Mouse (Mus musculus) 3134 (cell line): ENCODE data around the gene Fancc.

Experiments
- DNase-seq: peaks from one replicate; pipeline ENCODE4 v3.0.0-alpha.2; 2011; ENCODE audit warnings: low spot score; ENCODE audit not compliant: insufficient read length; ENCODE audit errors: extremely low read depth

Gene Fancc

DNA sequence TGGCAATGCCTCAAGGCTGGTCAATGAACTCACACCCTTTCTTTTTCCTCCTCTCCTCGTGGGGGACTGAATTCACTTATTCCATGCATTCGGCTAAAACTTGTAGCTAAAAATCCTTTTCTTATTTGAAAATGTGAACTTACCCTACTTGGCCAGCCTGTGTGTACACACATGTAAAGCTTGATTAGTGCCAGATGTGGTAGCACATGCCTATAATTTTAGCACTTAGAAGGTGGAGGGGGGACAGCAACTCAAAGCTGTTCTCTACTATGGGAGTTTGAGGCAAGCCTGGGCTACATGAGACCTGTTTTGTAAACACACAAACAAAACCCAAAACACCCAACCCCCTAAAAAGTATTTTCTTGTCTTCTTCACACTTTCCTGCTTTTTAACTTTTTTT is 19.5 kb upstream of the Fancc start:
- no peak for DNase-seq

GRCm38 (mm10) chr13:63515542-63515941 is 18.5 kb upstream of the Fancc start:
- no peak for DNase-seq

- DNase-seq: no peak
Observed at GRCm38 (mm10) chr13:63514931-63515360, 17.9 kb upstream of the Fancc start.

GRCm38 (mm10) chr13:63513374-63514098 is 16.5 kb upstream of the Fancc start:
- DNase-seq: no peak

DNA sequence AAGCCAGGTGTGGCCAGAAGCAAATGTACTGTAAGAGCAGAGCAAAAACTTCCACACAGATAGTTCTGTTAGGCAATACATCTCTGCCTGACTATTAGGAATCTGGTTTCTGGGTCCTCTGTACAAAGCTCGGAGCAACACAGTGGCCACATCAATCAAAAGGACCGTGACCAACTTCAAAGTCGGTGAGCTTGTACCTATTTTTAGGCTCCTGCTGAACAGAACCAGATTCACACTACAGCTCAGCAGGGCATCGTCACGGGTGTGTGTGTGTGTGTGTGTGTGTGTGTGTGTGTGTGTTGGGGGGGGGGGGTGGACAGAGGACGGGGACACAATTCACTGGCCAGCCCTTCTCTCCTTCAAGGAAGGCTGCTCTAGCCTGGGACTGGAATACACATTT is 15.3 kb upstream of the Fancc start:
- no peak for DNase-seq

DNA sequence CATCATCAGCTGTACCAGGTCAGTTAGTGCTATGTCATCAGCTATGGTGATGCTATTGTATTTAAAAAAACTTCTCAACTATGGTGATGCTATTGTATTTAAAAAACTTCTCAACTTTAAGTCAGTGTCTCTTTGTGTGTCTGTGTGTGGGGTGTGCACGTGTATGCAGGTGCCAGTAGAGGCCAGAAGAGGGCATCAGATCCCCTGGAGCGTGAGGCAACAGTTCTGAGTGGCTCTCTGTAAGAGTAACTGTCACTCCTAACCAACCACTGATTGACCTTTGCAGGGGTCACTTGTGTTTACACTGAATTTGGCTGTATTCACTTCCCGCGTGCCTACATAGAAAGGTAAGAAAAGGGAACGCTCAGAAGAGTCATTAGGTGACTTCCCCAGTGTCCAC is 10.7 kb upstream of the Fancc start:
- no peak for DNase-seq

DNA sequence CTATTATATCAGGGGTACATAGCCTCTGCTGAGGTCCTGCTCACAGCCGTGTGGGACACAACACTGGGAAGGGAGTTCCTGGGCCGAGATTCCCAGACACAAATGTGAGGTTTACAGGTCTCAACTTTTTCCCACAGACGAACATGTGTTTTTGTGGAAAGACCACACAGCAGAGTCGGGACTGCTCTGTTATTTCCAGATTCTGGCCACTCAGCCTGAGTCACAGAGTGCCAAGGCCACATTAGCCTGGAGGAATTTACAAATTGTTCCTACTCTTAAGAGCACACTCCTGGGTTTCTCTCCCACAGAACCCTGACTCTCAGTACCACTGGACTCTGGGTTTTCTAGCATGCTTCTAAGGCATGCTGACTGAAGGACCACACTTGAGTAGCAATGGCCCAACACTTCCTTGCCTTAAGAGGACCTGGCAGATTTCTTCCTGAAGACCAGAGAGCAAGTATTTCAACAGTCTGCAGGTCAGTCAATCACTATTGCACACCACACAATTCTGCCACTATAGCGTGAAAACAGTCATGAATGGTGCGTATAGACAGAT is 10.0 kb upstream of the Fancc start:
- DNase-seq: no peak

- DNase-seq: no peak
Observed at GRCm38 (mm10) chr13:63506364-63506763, 9.3 kb upstream of the Fancc start.

DNA sequence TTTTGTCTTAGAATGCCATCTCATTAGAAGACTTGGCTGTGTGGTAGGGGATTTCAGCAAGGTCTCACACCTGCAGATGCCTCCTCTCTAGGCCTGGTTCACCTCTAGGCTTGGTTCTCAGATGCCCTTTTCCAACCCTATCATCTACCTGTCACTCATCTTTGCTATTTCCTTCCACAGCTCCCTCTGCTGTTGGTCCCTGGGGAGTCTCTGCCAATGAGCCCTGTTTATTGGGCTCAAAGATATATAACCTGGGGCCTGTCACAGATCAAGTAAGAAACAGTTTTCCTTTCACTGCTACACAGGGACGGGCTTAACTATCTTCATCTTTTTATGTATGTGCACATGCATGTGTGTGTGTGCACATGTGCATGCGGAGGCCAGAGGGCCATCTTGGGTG is 5.3 kb upstream of the Fancc start:
- DNase-seq: no peak

DNA sequence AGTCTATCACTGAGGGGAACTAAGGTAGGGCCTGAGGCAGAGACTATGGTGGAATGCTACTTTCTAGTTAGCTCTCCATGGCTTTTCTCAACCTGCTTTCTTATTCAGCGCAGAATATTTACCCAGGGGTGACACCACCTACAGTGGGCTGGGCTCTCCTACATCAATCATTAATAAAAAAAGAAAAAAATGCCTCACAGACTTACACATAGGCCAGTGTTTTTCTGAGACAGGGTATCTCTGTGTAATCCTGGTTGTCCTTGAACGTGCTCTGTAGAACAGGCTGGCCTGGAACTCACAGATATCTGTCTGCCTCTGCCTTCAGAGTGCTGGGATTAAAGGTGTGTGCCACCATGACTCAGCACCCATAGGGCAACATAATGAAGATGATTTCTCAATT is 2.4 kb upstream of the Fancc start:
- no peak for DNase-seq

- no peak for DNase-seq
Observed at GRCm38 (mm10) chr13:63487707-63488042, 9.4 kb downstream of the Fancc start.

DNA sequence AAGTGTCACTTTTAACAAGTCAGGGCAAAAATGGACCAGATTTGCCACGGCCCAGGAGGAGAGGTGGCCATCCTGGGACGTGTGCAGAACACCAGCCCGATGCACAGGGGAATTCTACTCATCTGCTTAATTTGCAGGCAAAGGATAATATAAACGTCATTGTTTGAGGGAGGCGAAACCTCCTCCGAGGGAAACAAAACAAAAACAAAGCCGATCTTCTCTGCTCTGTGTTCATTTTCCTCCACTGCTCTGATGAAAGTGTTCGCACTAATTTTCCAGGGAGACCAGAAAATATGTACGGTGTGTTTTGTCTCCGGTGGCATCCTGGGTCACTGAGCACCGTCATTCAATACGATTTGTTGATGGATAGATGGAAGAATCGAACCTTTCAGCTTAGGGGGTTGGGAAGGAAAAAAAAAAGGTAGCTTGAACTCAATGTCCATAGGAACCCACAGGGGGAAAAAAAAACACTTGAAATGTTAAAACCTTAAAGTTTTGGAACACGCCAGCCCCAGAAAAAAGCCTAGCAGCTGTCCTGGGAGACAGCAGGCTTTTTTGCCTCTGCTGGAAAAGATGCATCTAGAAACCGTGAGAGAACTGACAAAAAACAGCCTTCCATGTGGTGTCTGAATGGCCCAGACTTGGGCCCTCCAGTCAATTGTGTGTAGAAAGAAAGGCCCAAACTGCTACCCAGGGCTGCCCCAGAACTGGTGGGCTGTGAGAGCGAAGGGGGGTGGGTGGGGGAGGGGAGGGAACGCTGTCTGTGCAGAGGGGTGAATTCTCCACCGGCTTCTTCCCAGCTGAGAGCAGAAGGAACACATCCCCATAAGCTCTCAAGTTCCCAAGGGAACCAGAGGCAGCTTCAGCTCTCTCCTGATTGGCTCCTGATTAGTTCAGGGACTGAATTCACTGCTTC is 10.0 kb downstream of the Fancc start:
- no peak for DNase-seq

GRCm38 (mm10) chr13:63475356-63475755 is 21.7 kb downstream of the Fancc start:
- no peak for DNase-seq

GRCm38 (mm10) chr13:63452898-63453297 is 44.2 kb downstream of the Fancc start:
- DNase-seq: no peak

DNA sequence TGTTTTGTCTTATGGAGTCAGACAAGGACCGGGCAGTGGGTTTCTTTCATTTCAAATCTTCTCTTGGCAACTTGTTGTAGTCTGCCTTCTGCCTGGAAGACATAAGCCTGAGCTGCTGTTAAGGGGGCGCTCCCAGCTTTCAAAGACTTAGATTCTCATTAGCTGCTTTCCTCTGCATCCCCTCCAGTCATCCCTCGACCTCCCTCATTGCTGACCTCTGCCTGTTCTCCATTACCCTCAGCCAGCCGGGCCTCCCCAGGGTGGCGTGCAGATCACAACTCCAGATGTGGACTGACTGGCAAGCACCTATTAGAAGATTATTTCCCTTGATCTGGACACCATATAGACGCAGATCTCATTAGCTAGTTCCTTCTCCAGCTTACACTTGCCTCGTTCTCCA is 45.9 kb downstream of the Fancc start:
- no peak for DNase-seq

GRCm38 (mm10) chr13:63445419-63445818 is 51.7 kb downstream of the Fancc start:
- DNase-seq: no peak

- DNase-seq: peak; percentile 23
Observed at GRCm38 (mm10) chr13:63432759-63433158, 64.3 kb downstream of the Fancc start.

DNA sequence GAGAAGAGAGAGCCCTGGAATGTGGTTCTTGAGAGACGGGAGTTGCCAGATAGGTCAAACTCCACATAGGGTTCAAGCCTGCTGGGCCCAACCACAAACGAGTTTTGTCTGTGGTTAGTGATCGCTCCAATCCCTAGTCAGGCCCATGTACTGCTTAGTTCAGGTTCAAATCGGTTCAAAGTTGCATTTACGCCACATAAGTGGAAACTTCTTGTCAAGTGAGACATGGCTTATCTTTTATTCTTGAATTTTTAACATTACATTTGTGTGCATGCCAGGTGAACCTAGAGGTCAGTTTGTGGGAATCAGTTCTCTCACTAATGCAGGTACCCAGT is 65.3 kb downstream of the Fancc start:
- DNase-seq: no peak

DNA sequence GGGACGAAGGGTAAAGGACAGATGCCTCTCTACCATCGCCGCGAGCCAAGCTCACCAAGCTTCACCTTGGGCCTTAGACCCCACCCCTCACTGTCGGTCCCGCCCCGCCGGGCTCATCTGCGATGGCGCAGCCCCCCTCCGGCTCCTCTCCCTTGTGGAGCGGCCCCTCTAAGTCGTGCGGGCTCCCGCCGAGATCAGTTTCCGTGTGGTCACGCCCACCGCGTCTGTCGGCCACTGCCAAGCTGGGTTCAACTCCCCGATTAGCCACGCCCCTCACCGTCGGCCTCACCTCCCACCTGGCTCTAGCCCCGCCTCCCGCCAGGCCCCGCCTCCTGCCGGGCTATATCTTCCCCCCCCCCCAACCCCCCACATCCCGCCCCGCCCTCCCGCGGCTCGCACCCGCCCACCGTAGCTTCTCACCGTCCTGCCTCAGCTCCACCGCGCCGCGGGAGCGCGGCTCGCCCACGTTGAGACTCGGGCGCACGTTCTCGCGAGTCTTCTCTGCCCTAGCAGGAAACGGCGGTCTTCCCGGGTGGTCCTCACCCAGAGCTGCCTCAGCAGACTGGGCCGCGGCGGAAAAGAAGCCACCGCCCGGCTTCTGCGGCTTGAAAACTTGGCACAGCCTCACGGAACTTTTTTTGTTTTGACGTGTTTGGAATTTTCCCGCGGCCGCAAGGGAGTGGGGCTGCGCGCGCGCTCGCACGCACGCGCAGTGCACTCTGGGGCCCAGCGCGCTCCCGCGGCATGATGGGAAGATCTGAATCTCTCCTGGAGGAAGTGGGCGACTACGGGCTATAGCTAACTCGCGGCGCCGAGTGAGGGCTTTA is 65.8 kb downstream of the Fancc start:
- DNase-seq: peak; percentile 98

- DNase-seq: no peak
Observed at GRCm38 (mm10) chr13:63430681-63431029, 66.4 kb downstream of the Fancc start.

GRCm38 (mm10) chr13:63430206-63430605 is 66.9 kb downstream of the Fancc start:
- DNase-seq: no peak
